Mouse (Mus musculus): Measurements from ENCODE around the gene Ppp1r3e.

GRCm38 (mm10) chr14:54925349-54926342 lies 48.3 kb upstream of the Ppp1r3e start, which contains the start of gene Efs:
- TF ChIP-seq CTCF (IDR thresholded peaks at IDR 0.05; ENCODE audit: insufficient read depth, low read length) = no peak
- TF ChIP-seq POLR2A (IDR thresholded peaks at IDR 0.05; ENCODE audit: borderline replicate concordance, extremely low read depth, low read depth, low read length) = 0 out of 2 replicates have a peak, but pooled peaks have one; percentile 4

Measured in lung, adult 2 months (tissue).